Mouse (Mus musculus) colon, adult 2 months (tissue): ENCODE measurements around the gene Krtap22-2. TPM values are rescaled to one million over a fixed set of nuclear protein-coding genes. Genes with fewer than 3 reads are reported as not detected.

Source experiments
- polyA plus RNA-seq: library from polyadenylated mRNA; depleted of rRNA; stranded (reverse); fragments of >200 nt; gene quantifications from 2 replicates; pipeline ENCODE4 v1.2.3, GENCODE M21; 2012; rRNA removed

Gene Krtap22-2
- not detected in 2 replicates for polyA plus RNA-seq

GRCm38 (mm10) chr16:89010659-89011058 lies at the start of gene Krtap22-2:
Krtap22-2 (minus strand) TSS chr16:89010759.

GRCm38 (mm10) chr16:89047783-89048182 lies 37.2 kb upstream of the Krtap22-2 start, which contains the start of gene Krtap6-5:
Krtap6-5 (minus strand) TSS chr16:89047883.

GRCm38 (mm10) chr16:89041372-89041771 lies 30.8 kb upstream of the Krtap22-2 start, which contains the start of gene Gm10228:
Gm10228 (minus strand) TSS chr16:89041472.

GRCm38 (mm10) chr16:89031399-89031798 lies 20.8 kb upstream of the Krtap22-2 start, which contains the start of gene Krtap6-1:
Krtap6-1 (plus strand) TSS chr16:89031699.

GRCm38 (mm10) chr16:89014984-89015383 lies 4.4 kb upstream of the Krtap22-2 start, which contains the start of gene Gm10229:
Gm10229 (plus strand) TSS chr16:89015284.

GRCm38 (mm10) chr16:88962773-88963172 lies 47.8 kb downstream of the Krtap22-2 start, which contains the start of gene Krtap16-3:
Krtap16-3 (minus strand) TSS chr16:88962873.

Other genes starting within 250 kb of the Krtap22-2 start
- gene 2310057N15Rik, start 236.6 kb downstream of the Krtap22-2 start, polyA plus RNA-seq: not detected in 2 replicates
- not detected in 2 replicates for gene Gm5965, start 232.9 kb downstream of the Krtap22-2 start, polyA plus RNA-seq
- gene Gm20741, start 198.5 kb downstream of the Krtap22-2 start, polyA plus RNA-seq: not detected in 2 replicates
- not detected in 2 replicates for gene Krtap15, start 190.5 kb downstream of the Krtap22-2 start, polyA plus RNA-seq
- not detected in 2 replicates for gene Krtap14, start 184.6 kb downstream of the Krtap22-2 start, polyA plus RNA-seq
- not detected in 2 replicates for gene Krtap19-1, start 141.3 kb downstream of the Krtap22-2 start, polyA plus RNA-seq
- not detected in 2 replicates for gene Krtap19-2, start 136.5 kb downstream of the Krtap22-2 start, polyA plus RNA-seq
- not detected in 2 replicates for gene Krtap19-3, start 132.7 kb downstream of the Krtap22-2 start, polyA plus RNA-seq
- gene Krtap19-4, start 125.7 kb downstream of the Krtap22-2 start, polyA plus RNA-seq: not detected in 2 replicates
- not detected in 2 replicates for gene Krtap19-5, start 114.3 kb downstream of the Krtap22-2 start, polyA plus RNA-seq
- gene Krtap19-9b, start 78.5 kb downstream of the Krtap22-2 start, polyA plus RNA-seq: not detected in 2 replicates
- not detected in 2 replicates for gene Krtap16-3, start 47.9 kb downstream of the Krtap22-2 start, polyA plus RNA-seq
- not detected in 2 replicates for gene Gm10229, start 4.5 kb upstream of the Krtap22-2 start, polyA plus RNA-seq
- gene Krtap6-1, start 20.9 kb upstream of the Krtap22-2 start, polyA plus RNA-seq: not detected in 2 replicates
- not detected in 2 replicates for gene Gm10228, start 30.7 kb upstream of the Krtap22-2 start, polyA plus RNA-seq
- not detected in 2 replicates for gene Krtap6-5, start 37.1 kb upstream of the Krtap22-2 start, polyA plus RNA-seq
- not detected in 2 replicates for gene 1110025L11Rik, start 53.2 kb upstream of the Krtap22-2 start, polyA plus RNA-seq
- not detected in 2 replicates for gene Krtap6-3, start 73.3 kb upstream of the Krtap22-2 start, polyA plus RNA-seq
- not detected in 2 replicates for gene Gm6358, start 130.1 kb upstream of the Krtap22-2 start, polyA plus RNA-seq
- not detected in 2 replicates for gene Gm10061, start 140.3 kb upstream of the Krtap22-2 start, polyA plus RNA-seq
- not detected in 2 replicates for gene Gm9789, start 147.2 kb upstream of the Krtap22-2 start, polyA plus RNA-seq
- not detected in 2 replicates for gene Gm7735, start 158.7 kb upstream of the Krtap22-2 start, polyA plus RNA-seq
- not detected in 2 replicates for gene 1110057P08Rik, start 164.0 kb upstream of the Krtap22-2 start, polyA plus RNA-seq
- not detected in 2 replicates for gene Krtap20-2, start 195.1 kb upstream of the Krtap22-2 start, polyA plus RNA-seq